Mouse (Mus musculus): Measurements from ENCODE around the gene Rabep2.

GRCm38 (mm10) chr7:126472713-126473112 lies 44.2 kb downstream of the Rabep2 start:
- TF ChIP-seq CTCF (IDR thresholded peaks at IDR 0.05; ENCODE audit: extremely low read depth, insufficient read depth, low read length) (no peak), POLR2A (IDR thresholded peaks at IDR 0.05; ENCODE audit: extremely low read depth, insufficient read depth, low read length) (no peak)

All from cortical plate, adult 2 months (tissue).